Mouse (Mus musculus) kidney, adult 2 months (tissue): ENCODE data around the gene Nfatc2ip.

Experiments
- CTCF ChIP-seq: fragments of 200-500 bp; conservative IDR thresholded peaks from 2 replicates; pipeline ENCODE4 v1.5.1; 2011; ENCODE audit warnings: low read depth, mild to moderate bottlenecking, control low read depth, low read length, moderate library complexity, mixed read lengths; ENCODE audit not compliant: insufficient read depth, insufficient read length
- POLR2A ChIP-seq: fragments of 200-500 bp; IDR thresholded peaks from one replicate; pipeline ENCODE4 v1.6.1; 2011; ENCODE audit warnings: low read depth, low read length, control low read depth

DNA sequence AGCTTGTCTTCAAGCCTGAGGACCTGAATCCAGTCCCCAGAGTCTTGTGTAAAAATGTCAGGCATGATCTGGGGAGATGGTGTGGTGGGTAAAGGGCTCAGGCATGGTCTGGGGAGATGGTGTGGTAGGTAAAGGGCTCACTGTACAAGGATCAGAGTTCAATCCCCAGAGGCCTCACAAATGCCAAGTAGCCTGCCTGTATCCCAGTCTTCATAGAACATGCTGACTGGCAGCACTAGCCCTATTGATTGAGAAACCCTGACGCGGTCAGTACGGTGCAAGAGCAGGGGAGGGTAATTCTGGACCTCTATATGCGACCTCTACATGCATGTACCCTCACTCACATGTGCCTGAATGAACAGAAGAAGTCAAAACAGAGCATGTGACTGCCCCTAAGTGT, 21.1 kb upstream of the Nfatc2ip start:
- TF ChIP-seq CTCF (no peak), POLR2A (no peak)
